Mouse (Mus musculus): Measurements from ENCODE around the gene Gm7861.
"Not testable (repeated sequence)": the region's sequence is repeated elsewhere in the genome, so short reads cannot be mapped to it uniquely, and the experiment has no call there.

Gene Gm7861

DNA sequence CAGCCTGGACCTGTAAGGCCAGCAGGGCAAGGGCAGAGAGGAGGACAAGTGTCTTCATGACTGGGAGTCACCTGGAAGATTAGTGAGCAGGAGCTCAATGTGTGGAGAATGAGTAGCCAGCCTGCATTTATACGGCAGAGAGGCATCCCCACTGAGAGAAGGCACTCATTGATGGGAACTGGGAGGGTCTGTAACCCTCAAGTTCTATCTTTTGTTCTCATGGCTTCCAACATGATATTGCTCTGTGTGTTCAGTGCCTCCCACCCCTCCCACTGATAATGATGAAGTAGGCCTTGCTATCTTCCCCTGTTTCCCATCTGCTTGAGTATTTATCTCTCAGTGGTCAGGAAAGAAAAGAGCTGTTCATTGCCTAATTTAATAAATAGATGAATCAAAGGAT is at the start of gene Gm7861:
TSS of gene Gm7861 (minus strand) at position 101 of the 400 bp plus-strand sequence.
- DNase-seq: not testable (repeated sequence)

DNA sequence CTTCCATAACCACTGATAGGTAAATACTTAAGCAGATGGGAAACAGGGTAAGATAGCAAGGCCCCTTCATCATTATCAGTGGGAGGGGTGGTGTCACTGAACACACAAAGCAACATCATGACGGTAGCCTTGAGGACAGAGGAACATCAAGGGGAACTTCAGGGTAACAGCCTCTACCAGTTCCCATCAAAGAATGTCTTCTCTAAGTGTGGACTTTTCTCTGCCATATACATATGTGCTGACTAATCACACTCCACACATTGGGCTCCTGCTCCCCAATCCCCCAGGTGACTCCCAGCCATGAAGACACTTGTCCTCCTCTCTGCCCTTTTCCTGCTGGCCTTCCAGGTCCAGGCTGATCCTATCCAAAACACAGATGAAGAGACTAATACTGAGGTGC is 23.6 kb upstream of the Gm7861 start, which contains the start of gene Defa26:
TSS of gene Defa26 (plus strand) at position 301 of the 400 bp plus-strand sequence.
- DNase-seq: not testable (repeated sequence)

DNA sequence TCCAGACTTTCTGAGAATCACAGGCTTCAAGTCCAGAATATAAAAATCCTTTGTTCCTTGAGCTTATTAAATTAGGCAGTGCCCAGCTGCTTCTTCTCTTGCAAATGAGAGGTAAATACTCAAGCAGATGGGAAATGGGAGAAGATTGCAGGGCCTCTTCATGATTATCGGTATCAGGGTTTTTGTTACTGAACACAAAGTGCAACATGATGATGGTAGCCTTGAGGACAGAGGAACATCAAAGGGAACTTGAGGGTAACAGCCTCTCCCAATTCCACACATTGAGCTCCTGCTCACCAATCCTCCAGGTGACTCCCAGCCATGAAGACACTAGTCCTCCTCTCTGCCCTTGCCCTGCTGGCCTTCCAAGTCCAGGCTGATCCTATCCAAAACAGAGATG is 11.6 kb downstream of the Gm7861 start, which contains the start of gene Defa28:
TSS of gene Defa28 (plus strand) at position 301 of the 400 bp plus-strand sequence.
- DNase-seq: not testable (repeated sequence)

DNA sequence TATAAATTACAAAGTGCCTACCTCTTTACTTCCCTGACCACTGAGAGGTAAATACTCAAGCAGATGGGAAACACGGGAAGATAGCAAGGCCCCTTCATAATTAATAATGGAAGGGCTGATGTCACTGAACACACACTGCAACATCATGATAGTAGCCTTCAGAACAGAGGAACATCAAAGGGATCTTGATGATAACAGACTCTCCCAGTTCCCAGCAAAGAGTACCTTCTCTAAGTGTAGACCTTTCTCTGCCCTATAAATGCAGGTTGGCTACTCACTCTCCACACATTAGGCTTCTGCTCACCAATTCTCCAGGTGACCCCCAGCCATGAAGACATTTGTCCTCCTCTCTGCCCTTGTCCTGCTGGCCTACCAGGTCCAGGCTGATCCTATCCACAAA is 29.2 kb downstream of the Gm7861 start, which contains the start of gene Defa37:
TSS of gene Defa37 (plus strand) at position 301 of the 400 bp plus-strand sequence.
- not testable (repeated sequence) for DNase-seq
